Mouse (Mus musculus) stomach, embryonic 14.5 days (tissue): Measurements from ENCODE around the gene Dmrta2. TPM values are rescaled to one million over a fixed set of nuclear protein-coding genes. Genes with fewer than 3 reads are reported as not detected.

Source experiments
- ATAC-seq: fragments of 200-750 bp; cut with Nextera tagmentation; 2 replicates; pipeline ENCODE4 v1.8.0; 2017; ENCODE audit warnings: low read depth, moderate TSS enrichment; ENCODE audit not compliant: insufficient number of reproducible peaks, insufficient read depth, low FRiP score
- H3K27ac ChIP-seq: fragments of 300-500 bp; sonication (generic); 2 replicates; pipeline ENCODE4 v1.5.1; 2014; ENCODE audit warnings: mild to moderate bottlenecking, low read length, moderate library complexity, mixed read lengths
- H3K27me3 ChIP-seq: fragments of 300-500 bp; sonication (generic); 2 replicates; pipeline ENCODE4 v1.6.1; 2014; ENCODE audit warnings: low read length, control low read depth, mixed read lengths; ENCODE audit not compliant: control insufficient read depth, insufficient read depth
- H3K36me3 ChIP-seq: fragments of 300-500 bp; sonication (generic); 2 replicates; pipeline ENCODE4 v1.6.1; 2014; ENCODE audit warnings: mild to moderate bottlenecking, control low read depth, low read length, moderate library complexity, mixed read lengths; ENCODE audit not compliant: control insufficient read depth, insufficient read depth
- H3K4me1 ChIP-seq: fragments of 300-500 bp; sonication (generic); 2 replicates; pipeline ENCODE4 v1.6.1; 2014; ENCODE audit warnings: low read length, control low read depth, mixed read lengths; ENCODE audit not compliant: control insufficient read depth, insufficient read depth
- H3K4me2 ChIP-seq: fragments of 300-500 bp; sonication (generic); replicated peaks from 2 replicates; pipeline ENCODE4 v1.6.1; 2014; ENCODE audit warnings: low read depth, low read length, control low read depth
- H3K4me3 ChIP-seq: fragments of 300-500 bp; sonication (generic); 2 replicates; pipeline ENCODE4 v1.5.1; 2014; ENCODE audit warnings: low read depth, low read length, control low read depth
- H3K9ac ChIP-seq: fragments of 300-500 bp; sonication (generic); replicated peaks from 2 replicates; pipeline ENCODE4 v1.6.1; 2014; ENCODE audit warnings: low read depth, mild to moderate bottlenecking, control low read depth, low read length, moderate library complexity, mixed read lengths
- H3K9me3 ChIP-seq: fragments of 300-500 bp; sonication (generic); 2 replicates; pipeline ENCODE4 v1.6.1; 2016; ENCODE audit warnings: low read depth, low read length, control low read depth; ENCODE audit not compliant: control insufficient read depth
- WGBS: fragments of 180-500 bp; shearing (Covaris S2); extraction: QIAGEN DNeasy Blood & Tissue Kit; methylation state at CpG from one replicate; pipeline ENCODE4 v1.1.7; 2014; 5-methylcytosine and 5-hydroxymethylcytosine counted together
- polyA plus RNA-seq: library from polyadenylated mRNA; unstranded; fragments of >200 nt; fragmentation: Nextera tagmentation; extraction: Ambion mirVana; gene quantifications from 2 replicates; pipeline ENCODE4 v1.2.1, GENCODE M21; 2014

The Dmrta2 gene
- polyA plus RNA-seq, 1 experiment from 2014 or later, result 0.16 TPM

- H3K9me3 ChIP-seq, result peaks cover 4% of the 10 kb centered on the region; the same call in 1 of the 2 replicates
- no peak overlapping the region for H3K9ac ChIP-seq
- 2% methylated on average over 34 of the region's 34 CpGs for WGBS
- ATAC-seq, result no peak
- H3K36me3 ChIP-seq, result no peaks in the 10 kb centered on the region
- no peak overlapping the region for H3K4me3 ChIP-seq
- peaks cover 80% of the 10 kb centered on the region for H3K27me3 ChIP-seq
- no peak overlapping the region for H3K27ac ChIP-seq
- H3K4me2 ChIP-seq, result no peak overlapping the region
- 0 out of 2 replicates have a peak, but pooled peaks cover 3% of the 10 kb centered on the region for H3K4me1 ChIP-seq
Measured at GRCm38 (mm10) chr4:109976273-109977147, 1.3 kb upstream of the Dmrta2 start.

- no peak overlapping the region for H3K27ac ChIP-seq
- H3K4me2 ChIP-seq, result peak overlapping the region; percentile 51
- H3K36me3 ChIP-seq, result no peaks in the 10 kb centered on the region
- H3K4me1 ChIP-seq, result peaks cover 9% of the 10 kb centered on the region
- peak overlapping the region; percentile 31 for H3K4me3 ChIP-seq
- H3K27me3 ChIP-seq, result peaks cover 86% of the 10 kb centered on the region
- ATAC-seq, result peak; percentile 17; the same call in 1 of the 2 replicates
- peaks cover 4% of the 10 kb centered on the region; the same call in 1 of the 2 replicates for H3K9me3 ChIP-seq
- 2% methylated on average over 46 of the region's 56 CpGs for WGBS
- no peak overlapping the region for H3K9ac ChIP-seq
Measured at GRCm38 (mm10) chr4:109978068-109978857, 410 bp downstream of the Dmrta2 start.

GRCm38 (mm10) chr4:109978858-109979340 lies 1.0 kb downstream of the Dmrta2 start:
- H3K4me3 ChIP-seq, result no peak overlapping the region
- no peak overlapping the region; the same call in 1 of the 2 replicates for H3K4me2 ChIP-seq

DNA sequence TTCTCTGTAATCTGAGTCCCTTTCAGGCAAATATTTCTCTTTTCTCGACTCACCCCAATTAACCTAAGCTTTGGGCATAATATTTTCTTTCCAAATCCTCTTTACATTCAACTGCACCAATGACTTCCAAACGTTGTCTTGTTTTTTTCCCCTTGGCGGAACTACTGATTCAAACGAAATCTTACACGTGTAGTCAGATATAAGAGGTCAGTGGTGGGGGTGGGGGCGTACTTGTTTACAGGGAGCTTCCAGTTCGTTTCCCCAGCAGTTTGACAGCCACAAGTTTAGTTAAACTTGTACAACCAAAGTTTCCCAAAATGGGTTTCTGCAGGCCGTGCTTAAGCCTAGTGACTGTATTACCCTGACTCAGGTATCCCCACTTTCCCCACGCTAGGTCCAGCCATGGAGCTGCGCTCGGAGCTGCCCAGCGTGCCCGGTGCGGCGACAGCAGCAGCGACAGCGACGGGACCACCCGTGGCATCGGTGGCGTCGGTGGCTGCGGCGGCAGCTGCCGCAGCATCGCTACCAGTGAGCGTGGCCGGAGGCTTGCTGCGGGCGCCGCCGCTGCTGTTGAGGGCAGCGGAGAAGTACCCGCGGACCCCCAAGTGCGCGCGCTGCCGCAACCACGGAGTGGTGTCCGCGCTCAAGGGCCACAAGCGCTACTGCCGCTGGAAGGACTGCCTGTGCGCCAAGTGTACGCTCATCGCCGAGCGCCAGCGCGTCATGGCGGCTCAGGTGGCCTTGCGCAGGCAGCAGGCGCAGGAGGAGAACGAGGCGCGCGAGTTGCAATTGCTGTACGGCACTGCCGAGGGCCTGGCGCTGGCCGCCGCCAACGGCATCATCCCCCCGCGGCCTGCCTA lies 1.8 kb downstream of the Dmrta2 start:
- H3K27me3 ChIP-seq, result peaks cover 88% of the 10 kb centered on the region
- under 1% methylated on average over 61 of the region's 66 CpGs for WGBS
- H3K9ac ChIP-seq, result no peak overlapping the region
- ATAC-seq, result no peak
- H3K9me3 ChIP-seq, result peaks cover 4% of the 10 kb centered on the region; the same call in 1 of the 2 replicates
- no peak overlapping the region for H3K27ac ChIP-seq
- H3K4me3 ChIP-seq, result 0 out of 2 replicates have a peak overlapping the region, but pooled peaks have one; percentile 8
- H3K4me1 ChIP-seq, result peaks cover 9% of the 10 kb centered on the region
- peak overlapping the region; percentile 20; the same call in 1 of the 2 replicates for H3K4me2 ChIP-seq
- no peaks in the 10 kb centered on the region for H3K36me3 ChIP-seq

More at GRCm38 (mm10) chr4:109978858-109979340, 1.0 kb downstream of the Dmrta2 start:
- WGBS, result 3% methylated on average over 9 of the region's 9 CpGs
- Histone ChIP-seq H3K36me3 (no peaks in the 10 kb centered on the region), H3K9ac (no peak overlapping the region), H3K27ac (no peak overlapping the region), H3K4me1 (peaks cover 9% of the 10 kb centered on the region), H3K9me3 (peaks cover 4% of the 10 kb centered on the region; the same call in 1 of the 2 replicates), H3K27me3 (peaks cover 86% of the 10 kb centered on the region)
- ATAC-seq, result no peak

DNA sequence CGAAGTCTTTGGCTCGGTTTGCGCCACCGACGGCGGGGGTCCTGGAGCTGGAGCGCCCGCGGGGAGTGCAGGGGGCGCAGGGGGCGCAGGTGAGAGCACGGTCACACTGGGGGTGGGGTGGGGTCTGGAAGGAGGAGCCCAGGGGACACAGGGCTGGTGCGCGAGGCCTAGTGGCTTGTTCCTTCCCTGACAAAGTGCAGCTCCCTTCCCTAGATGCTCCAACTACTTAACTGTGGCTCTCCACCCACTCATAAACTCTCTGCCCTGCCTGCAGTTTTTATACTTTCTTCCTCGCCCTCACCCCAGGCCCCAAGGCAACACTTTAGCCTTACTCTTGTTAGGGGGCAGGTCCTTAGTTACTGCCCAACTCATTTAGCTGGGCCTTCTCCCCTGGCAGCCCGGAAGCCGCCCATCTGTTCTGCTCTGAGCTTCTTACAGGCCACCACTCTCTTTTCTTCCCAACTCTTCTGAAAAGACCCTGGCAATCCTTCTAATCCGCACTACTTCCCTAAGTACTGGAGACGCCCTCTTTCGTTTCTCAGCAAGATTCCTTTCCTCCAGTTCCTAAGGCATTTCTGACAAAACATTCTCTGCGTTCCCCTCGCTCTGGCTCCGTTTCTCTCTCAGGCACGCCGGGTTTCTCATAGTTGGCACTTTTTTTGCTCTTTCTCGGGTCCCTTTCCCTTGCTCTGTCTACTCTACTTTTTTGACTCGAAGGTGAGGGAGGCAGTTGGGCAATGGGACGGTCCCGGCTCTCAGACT lies 2.6 kb downstream of the Dmrta2 start:
- Histone ChIP-seq H3K4me2 (peak overlapping the region; percentile 20; the same call in 1 of the 2 replicates), H3K9ac (no peak overlapping the region), H3K4me3 (0 out of 2 replicates have a peak overlapping the region, but pooled peaks have one; percentile 8), H3K27ac (no peak overlapping the region), H3K9me3 (peaks cover 3% of the 10 kb centered on the region; the same call in 1 of the 2 replicates), H3K27me3 (peaks cover 88% of the 10 kb centered on the region), H3K4me1 (peaks cover 9% of the 10 kb centered on the region), H3K36me3 (no peaks in the 10 kb centered on the region)
- no peak for ATAC-seq
- 5% methylated on average over 27 of the region's 29 CpGs for WGBS

GRCm38 (mm10) chr4:109981083-109981870 lies 3.4 kb downstream of the Dmrta2 start:
- Histone ChIP-seq H3K4me2 (no peak overlapping the region), H3K27me3 (peaks cover 88% of the 10 kb centered on the region), H3K36me3 (no peaks in the 10 kb centered on the region), H3K27ac (no peak overlapping the region), H3K9me3 (no peaks in the 10 kb centered on the region), H3K4me3 (peak overlapping the region; percentile 24; the same call in 1 of the 2 replicates), H3K9ac (no peak overlapping the region), H3K4me1 (peaks cover 9% of the 10 kb centered on the region)
- 2% methylated on average over 37 of the region's 37 CpGs for WGBS
- no peak for ATAC-seq
